Mouse (Mus musculus): ENCODE measurements at regions not wholly inside any gene's neighbourhood (a gene's known extent, or its start where the extent isn't known, plus 50 kb on each side); places are given as distances from the start of the nearest gene placed in this dataset.
"Not testable (repeated sequence)": the region's sequence is repeated elsewhere in the genome, so short reads cannot be mapped to it uniquely, and the experiment has no call there.

- not testable (repeated sequence) for DNase-seq (ENCODE audit: low spot score); H3K4me3 ChIP-seq (ENCODE audit: low read length); H3K27me3 ChIP-seq (ENCODE audit: insufficient read depth, low read length); H3K4me2 ChIP-seq (ENCODE audit: low read depth, low read length); H3K9me3 ChIP-seq (ENCODE audit: low read length); H3K4me1 ChIP-seq (ENCODE audit: insufficient read depth, low read length); H3K36me3 ChIP-seq (ENCODE audit: insufficient read depth, low read length); H3K9ac ChIP-seq (replicated peaks; ENCODE audit: low read length); ATAC-seq; H3K27ac ChIP-seq
- TF ChIP-seq CTCF (IDR thresholded peaks at IDR 0.05; ENCODE audit: low read depth) = peak; percentile 24; the same call in 1 of the 2 replicates
- 37% methylated on average over 3 of the region's 3 CpGs for WGBS
These were observed 167.3 kb downstream of the Gm44 start for GRCm38 (mm10) chrX:91059251-91059650.

- H3K27me3 ChIP-seq (ENCODE audit: insufficient read depth, low read length); H3K9me3 ChIP-seq (ENCODE audit: low read length); H3K27ac ChIP-seq; H3K4me2 ChIP-seq (ENCODE audit: low read depth, low read length); H3K9ac ChIP-seq (replicated peaks; ENCODE audit: low read length); ATAC-seq; H3K4me1 ChIP-seq (ENCODE audit: insufficient read depth, low read length); DNase-seq (ENCODE audit: low spot score); H3K36me3 ChIP-seq (ENCODE audit: insufficient read depth, low read length); H3K4me3 ChIP-seq (ENCODE audit: low read length): not testable (repeated sequence)
- WGBS = 70% methylated on average over 4 of the region's 4 CpGs
These were observed 193.2 kb downstream of the Gm44 start for GRCm38 (mm10) chrX:91085137-91085536.
